Mouse (Mus musculus): ENCODE data around the gene Mfng.

The Mfng gene

DNA sequence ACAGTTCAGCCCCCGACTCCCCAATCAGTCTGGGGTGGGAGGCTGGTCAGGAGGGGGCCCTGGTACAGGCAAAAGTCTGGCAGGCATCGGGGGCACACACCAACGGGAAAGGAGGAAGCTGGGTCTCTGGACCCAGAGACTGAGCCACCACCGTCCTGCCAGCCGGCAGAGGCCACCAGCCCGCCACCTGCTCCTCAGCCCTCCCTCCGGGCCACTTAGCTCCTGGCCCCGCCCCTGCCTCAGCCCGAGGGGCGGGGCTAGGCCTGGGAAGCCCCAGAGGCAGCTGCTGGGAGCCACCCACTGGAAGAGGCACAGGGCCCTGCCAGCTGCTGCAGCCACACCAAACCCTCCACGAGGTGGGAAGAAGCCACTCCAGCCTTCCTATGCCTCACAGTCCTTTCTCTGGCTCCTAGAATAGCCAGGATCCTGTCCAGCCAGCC is at the start of gene Mfng:
TSS of gene Mfng (minus strand) at position 186 of the 440 bp plus-strand sequence.
- TF ChIP-seq GATA4 (IDR thresholded peaks at IDR 0.05; ENCODE audit: insufficient replicate concordance, low read length): no peak

DNA sequence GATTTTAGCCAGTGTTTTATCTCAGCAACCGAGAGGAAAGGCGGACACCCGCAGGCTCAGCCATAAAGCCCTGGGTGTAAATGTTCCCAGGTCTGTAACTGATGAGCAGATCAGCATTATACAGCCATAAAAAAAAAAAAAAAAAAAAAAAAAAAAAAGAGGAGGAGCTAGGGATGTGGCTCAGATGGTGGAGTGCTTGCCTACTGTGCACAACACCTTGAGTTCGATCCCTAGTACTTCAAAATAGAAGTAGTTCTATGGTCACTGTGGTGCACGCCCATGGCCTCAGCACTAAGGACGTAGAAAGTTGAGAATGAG is 42.8 kb upstream of the Mfng start:
- no peak for TF ChIP-seq GATA4 (IDR thresholded peaks at IDR 0.05; ENCODE audit: insufficient replicate concordance, low read length)

DNA sequence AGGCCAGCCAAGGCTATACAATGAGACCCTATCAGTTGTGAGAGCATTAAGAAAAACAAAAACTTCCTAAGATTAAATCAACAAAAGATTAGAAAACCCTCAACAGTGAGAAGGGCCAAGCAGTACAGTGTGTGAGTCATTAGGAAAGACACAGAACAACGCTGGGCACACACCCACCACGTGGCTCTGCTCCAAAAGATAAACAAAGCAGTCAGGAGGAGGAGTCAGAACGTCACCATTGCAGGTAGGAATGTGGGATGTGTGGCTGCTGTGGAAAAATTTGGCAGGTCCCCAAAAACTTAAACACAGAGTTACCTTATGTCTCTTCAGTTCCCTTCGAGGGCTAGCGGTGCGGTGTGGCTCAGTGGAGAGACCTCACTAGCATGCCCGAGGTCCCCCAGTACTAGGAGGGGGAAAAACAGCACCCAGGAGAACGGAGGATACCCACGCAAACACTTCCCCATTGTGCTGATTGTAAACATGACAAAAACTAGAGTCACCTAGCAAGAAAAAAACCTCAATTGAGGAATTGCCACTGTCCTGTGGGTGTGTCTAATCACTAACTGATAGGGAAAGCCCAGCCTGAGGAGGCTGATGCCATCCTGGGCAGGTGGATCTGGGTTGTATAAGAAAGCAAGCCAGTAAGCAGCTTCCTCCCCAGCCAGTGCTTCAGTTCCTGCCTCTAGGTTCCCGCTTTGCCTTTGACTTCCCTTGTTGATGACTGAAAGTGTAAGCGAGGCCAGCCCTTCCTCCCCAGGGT is 42.2 kb upstream of the Mfng start:
- TF ChIP-seq GATA4 (IDR thresholded peaks at IDR 0.05; ENCODE audit: insufficient replicate concordance, low read length): no peak

DNA sequence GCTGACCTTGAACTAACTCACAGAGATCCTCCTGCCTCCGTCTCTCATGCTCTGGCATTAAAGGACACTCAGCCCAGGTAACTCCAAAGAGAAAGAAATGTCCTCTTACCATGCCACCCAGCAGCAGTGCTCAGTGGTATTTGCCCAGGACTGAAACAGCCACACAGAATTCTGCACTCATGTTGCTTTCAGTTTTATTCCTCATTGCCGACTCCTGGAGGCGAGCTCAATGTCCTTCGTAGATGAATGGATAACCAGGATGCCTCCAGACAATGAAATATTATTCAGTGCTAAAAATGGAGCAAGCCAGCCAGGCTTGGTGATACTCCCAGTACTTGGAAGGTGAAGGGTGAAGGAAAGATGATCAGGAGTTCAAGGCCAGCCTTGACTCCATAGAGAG is 40.3 kb upstream of the Mfng start:
- no peak for TF ChIP-seq GATA4 (IDR thresholded peaks at IDR 0.05; ENCODE audit: insufficient replicate concordance, low read length)

DNA sequence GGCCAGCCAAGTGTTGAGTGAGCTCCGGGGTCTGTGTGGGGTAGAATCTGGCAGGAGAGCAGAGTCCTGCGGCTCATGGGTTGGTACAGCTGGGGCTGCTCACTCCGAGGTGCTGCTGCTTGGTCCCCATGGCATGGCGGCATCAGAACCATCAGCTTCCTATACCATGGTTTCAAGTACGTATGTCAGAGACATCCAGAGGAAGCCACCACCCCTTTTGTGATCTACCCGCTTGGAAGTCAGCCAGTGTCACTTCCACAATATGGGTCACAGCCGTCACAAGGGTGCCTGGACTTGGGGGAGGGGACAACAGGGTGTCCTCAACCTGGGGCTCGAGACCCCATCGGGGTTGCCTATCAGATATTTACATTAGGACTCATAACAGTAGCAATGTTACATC is 36.9 kb upstream of the Mfng start:
- no peak for TF ChIP-seq GATA4 (IDR thresholded peaks at IDR 0.05; ENCODE audit: insufficient replicate concordance, low read length)

DNA sequence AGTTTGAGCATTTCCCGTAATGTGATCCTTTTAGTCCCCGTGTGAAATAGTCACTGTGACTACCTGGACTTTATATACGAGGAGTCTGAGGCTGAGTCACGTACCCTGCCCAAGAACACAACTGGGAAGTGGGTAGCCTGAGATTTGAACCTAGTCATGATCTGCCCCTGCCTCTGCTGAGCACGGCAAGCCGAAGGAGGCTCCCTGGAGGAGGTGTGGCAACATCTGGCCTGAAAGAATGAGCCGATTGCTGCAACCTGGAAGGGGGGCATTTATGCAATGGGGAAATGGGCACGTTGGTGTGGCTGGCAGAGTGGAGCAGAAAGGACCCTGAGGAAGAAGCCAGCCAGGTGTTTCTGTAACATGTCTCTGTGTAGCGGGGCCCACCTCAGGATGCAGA is 36.5 kb upstream of the Mfng start:
- TF ChIP-seq GATA4 (IDR thresholded peaks at IDR 0.05; ENCODE audit: insufficient replicate concordance, low read length): no peak

DNA sequence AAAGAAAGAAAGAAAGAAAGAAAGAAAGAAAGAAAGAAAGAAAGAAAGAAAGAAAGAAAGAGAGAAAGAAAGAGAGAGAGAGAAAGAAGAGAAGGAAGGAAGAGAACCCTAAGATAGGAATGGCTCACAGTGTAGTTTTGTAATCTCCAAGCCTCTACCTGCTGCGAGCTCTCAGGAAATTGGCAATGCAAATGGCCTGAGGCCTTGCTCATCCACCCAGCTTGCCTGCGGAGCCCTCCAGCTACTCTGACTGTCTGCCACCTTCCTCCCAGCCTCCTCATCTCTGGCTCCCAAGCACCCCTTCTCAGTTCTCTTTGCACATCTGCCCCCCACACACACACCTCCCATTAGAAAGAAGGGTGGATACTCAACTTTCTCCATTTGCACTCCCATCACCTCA is 35.7 kb upstream of the Mfng start:
- TF ChIP-seq GATA4 (IDR thresholded peaks at IDR 0.05; ENCODE audit: insufficient replicate concordance, low read length): no peak

DNA sequence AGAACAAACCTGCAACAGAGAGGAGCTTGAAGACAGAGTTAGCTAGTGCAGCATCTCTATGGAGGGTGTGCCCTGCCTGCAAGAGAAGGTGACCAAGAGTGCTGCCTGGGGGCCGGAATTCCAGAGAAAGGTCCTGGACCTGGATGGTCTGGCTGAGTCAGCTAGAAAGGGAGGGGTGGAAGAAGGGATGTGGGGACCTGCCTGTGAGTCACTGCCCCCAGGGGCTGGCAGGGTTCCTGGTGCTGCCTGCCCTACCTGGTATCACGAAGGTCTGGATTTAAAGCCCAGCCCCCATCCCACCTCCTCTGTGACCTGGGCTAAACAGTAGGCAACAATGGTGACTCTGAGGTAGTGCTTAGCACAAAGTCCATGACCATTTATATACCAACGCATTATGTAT is 33.9 kb upstream of the Mfng start:
- no peak for TF ChIP-seq GATA4 (IDR thresholded peaks at IDR 0.05; ENCODE audit: insufficient replicate concordance, low read length)

DNA sequence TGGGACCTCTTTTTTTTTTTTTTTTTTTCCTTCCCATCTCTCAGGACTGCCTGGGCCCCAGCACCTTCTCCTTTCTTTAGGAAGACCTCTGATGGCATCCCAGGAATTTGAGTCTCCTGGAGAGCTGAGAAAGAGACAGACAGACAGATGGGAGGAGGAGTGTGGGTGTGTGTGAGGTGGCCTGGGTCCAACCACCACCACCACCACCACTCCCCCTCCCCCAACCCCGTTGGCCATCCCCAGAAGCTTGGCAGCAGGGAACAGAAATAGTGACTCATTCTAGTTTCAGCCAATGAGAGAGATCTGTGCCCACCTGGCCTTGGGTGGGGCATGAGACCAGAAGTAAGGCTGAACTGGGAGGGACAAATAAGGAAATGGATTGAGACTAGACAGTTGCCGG is 33.3 kb upstream of the Mfng start:
- no peak for TF ChIP-seq GATA4 (IDR thresholded peaks at IDR 0.05; ENCODE audit: insufficient replicate concordance, low read length)

DNA sequence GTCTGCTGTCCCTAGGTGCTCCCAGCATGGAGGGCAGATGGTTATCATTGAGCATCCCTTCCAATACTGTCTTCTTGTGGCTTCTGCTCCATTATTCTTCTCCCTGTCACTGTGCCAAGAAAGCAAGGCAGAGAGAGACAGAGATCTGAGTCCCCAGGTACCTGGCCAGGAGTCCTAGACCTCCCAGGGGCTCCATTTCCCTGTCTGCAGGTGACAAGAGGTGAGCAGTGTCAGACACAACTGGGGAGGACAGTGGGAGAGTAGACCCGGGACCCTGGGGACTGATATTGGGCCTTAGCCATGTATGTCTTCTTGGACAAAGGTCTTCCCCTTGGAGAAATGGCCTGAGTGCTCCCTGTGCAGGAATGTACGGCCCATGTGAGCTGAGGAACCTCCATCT is 32.1 kb upstream of the Mfng start:
- no peak for TF ChIP-seq GATA4 (IDR thresholded peaks at IDR 0.05; ENCODE audit: insufficient replicate concordance, low read length)

DNA sequence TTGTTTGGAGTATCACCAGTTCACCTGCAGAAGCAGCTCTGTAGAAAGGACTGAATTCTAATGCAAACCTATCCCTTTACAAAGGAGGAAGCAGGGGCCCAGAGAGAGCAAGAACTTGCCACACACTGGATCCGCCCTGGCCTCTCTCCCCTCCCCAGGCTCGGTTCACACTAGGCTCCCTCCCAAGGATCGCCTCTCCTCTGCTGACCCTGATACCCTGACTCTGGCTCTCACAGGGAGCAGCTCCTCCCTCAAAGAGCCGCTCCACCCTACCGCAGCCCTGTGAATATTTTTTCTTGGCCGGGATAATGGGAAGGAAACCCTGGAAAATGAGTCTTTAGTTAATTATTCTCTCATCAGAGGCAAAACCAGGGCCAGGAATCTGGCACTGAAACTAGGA is 31.1 kb upstream of the Mfng start:
- no peak for TF ChIP-seq GATA4 (IDR thresholded peaks at IDR 0.05; ENCODE audit: insufficient replicate concordance, low read length)

DNA sequence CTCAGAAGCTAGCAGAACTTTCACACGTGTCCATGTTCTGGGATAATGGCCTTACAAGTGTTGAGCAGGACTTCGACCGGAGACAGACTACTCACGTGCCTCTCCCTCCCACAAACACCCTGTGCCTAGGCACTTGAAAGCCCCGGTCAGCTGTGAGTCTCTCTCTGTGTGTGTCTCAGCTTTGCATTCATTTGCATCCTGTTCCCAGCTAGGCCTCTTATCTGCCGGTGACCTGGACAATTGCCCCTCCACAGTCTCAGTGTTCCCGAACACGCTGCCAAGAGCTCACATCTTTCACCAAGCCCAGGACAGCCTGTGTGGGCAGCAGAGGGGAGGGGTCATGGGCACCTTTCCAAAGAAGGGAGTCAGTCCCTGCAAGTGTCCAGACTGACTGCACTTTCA is 30.2 kb upstream of the Mfng start:
- TF ChIP-seq GATA4 (IDR thresholded peaks at IDR 0.05; ENCODE audit: insufficient replicate concordance, low read length): peak; percentile 72; the same call in 1 of the 2 replicates

DNA sequence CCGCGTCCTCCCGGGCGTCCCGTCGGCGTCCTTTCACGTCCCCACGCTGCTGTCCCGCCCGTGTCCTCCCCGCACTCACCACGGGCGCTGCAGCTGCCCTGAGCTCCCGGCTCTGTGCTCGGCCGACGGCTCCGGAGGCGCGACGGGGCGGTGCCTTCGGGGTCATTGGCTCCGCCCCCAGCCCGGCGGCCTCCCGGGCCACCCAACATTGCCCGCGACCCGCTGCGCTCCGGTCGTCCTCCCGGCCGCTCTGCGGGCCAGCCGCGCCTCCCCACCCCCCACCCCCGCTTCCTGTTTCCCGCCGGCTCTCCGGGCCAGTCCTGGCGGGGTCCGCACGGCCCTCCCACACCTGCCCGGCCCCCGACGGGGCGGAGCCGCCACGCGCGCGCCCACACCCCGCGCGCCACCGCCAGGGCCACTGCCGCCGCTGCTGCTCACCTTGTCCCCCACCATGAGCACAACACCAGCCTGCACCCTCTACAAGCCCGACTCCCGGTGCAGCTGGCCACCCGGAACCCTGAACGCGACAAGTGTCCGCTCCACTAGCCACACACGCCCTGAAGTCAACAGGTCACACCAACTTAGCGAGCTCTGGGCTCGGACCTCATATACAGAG is 29.6 kb upstream of the Mfng start, which contains the start of gene Card10:
TSS of gene Card10 (minus strand) at position 267 of the 616 bp plus-strand sequence.
- TF ChIP-seq GATA4 (IDR thresholded peaks at IDR 0.05; ENCODE audit: insufficient replicate concordance, low read length): no peak

DNA sequence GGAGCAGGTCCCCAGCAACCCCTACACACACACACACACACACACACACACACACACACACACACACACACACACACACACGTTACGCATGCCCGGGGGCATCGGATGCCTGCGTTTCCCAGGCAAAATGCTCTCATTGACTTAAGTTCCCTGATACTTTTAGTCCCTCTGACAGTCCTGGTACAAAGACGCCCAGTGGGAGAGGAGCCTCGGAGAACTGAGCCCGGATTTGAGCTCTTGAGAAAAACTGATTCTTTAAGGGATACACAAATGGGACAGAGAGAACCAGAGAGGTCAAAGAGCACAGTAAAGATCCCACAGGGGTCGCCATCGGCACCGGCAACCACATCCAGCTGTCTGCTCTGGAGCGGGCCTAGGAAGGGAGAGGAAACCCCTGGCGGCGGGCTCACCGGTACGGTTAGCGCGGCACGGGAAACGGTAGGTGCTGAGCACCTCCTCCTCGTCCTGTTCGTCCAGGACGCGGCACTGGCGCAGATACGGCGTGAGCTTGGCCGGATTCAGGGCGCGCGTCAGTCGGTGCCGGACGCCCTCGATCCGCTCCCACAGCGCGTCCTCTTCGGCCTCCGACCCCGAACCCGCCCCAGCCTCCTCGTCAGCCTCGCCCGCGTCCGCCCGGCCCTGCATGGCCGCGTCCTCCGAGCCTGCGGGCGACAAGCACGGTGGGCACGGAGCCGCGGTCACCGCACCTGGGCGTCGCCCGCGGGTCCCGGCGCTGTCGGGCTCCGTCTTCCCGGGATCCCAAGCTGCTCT is 28.9 kb upstream of the Mfng start:
- TF ChIP-seq GATA4 (IDR thresholded peaks at IDR 0.05; ENCODE audit: insufficient replicate concordance, low read length): no peak; the same call in 1 of the 2 replicates

DNA sequence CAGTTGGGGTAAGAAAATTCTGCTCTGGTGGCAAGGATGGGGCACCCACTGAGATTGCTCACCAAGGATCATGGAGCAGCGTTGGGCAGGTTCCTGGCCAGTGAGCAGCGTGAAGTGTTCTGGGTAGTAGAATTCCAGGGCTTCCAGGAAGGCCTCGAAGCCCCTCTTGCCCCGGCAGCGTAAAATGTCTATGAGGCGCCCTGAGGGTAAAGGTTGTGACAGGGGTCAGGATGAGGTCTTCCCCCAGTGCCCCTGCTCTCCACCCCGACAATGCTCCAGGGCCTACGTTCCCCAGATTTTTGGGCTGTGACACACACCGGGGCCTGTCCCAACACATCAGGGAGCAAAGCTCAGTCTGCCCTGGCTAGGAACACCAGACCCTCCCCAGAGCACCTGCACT is 28.3 kb upstream of the Mfng start:
- no peak for TF ChIP-seq GATA4 (IDR thresholded peaks at IDR 0.05; ENCODE audit: insufficient replicate concordance, low read length)

DNA sequence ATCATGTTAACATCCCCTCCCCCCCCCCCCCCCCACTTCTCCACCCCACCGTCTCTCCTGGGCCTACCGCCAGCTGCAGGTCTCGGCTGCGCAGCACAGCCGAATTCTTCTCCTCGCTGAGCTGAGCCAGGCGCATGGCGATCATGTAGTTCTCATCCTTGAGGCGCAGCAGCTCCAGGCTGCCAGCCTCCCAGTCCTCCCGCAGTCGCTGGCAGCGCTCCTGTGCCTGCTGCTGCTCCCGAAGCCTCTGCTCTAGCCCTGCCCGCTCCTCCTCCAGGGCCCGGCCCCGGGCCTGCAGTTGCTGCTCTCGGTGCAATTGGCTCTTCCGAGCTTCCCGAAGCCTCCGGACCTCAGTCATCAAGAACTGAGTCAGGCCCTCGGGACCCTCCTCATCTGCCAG is 25.8 kb upstream of the Mfng start:
- TF ChIP-seq GATA4 (IDR thresholded peaks at IDR 0.05; ENCODE audit: insufficient replicate concordance, low read length): no peak

Data from liver, adult (tissue).